Mouse (Mus musculus) C2C12 (cell line): ENCODE data around the gene A930004D18Rik.

ENCODE experiments used
- CEBPB ChIP-seq: IDR thresholded peaks from one replicate; pipeline ENCODE4 v1.6.1; 2011; ENCODE audit warnings: low read depth, mild to moderate bottlenecking, control low read depth, moderate library complexity
- CTCF ChIP-seq: IDR thresholded peaks from one replicate; pipeline ENCODE4 v1.5.1; 2011; ENCODE audit not compliant: control insufficient read depth, insufficient read depth, insufficient read length
- MAX ChIP-seq: IDR thresholded peaks from one replicate; pipeline ENCODE4 v1.6.1; 2011; ENCODE audit warnings: mild to moderate bottlenecking, control low read depth
- USF1 ChIP-seq: IDR thresholded peaks from one replicate; pipeline ENCODE4 v1.6.1; 2011; ENCODE audit warnings: low read depth, mild to moderate bottlenecking, control low read depth, moderate library complexity

DNA sequence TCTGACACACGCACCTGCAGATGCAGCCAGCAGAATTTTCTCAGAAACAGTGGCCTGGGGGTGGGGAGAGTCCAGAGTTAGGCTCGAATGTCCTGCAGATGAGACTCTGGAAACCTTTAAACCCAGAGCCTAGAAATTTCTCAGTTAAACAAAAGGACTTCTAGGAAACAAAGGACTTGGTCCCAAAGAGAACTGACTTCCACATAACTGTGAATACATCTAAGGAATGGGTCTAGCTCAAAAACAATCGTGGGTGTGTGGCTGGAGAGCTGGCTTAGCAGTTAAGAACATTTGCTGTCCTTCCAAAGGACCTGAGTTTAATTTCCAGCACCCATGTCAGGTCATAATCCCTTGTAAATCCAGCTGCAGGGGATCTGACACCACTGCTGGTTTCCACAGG, 22.0 kb downstream of the A930004D18Rik start:
- no peak for TF ChIP-seq CTCF
- no peak for TF ChIP-seq CEBPB
- no peak for TF ChIP-seq USF1
- TF ChIP-seq MAX = no peak
